Mouse (Mus musculus): ENCODE data around the gene 9130213A22Rik. TPM values are rescaled to one million over a fixed set of nuclear protein-coding genes. Genes with fewer than 3 reads are reported as not detected.
A peak's percentile ranks its signal among the peaks of the same experiment; 100 is the strongest.

Gene 9130213A22Rik
- polyA plus RNA-seq, 1 experiment from 2014 or later, result 0.29 TPM

- under 1% methylated on average over 33 of the region's 33 CpGs for WGBS
- Histone ChIP-seq H3K4me1 (peaks cover 64% of the 10 kb centered on the region), H3K27ac (peak overlapping the region; percentile 80), H3K9me3 (replicated peaks) (no peaks in the 10 kb centered on the region), H3K27me3 (ENCODE audit: low read depth, poor library complexity, severe bottlenecking) (peaks cover 30% of the 10 kb centered on the region), H3K4me3 (peak overlapping the region; percentile 88), H3K36me3 (no peaks in the 10 kb centered on the region)
- DNase-seq (ENCODE audit: low spot score), result peak; percentile 70
These were observed 1.2 kb downstream of the 9130213A22Rik start for GRCm38 (mm10) chr11:69121001-69121740.

- H3K27me3 ChIP-seq (ENCODE audit: low read depth, poor library complexity, severe bottlenecking), result peaks cover 35% of the 10 kb centered on the region
- H3K36me3 ChIP-seq, result no peaks in the 10 kb centered on the region
- no peaks in the 10 kb centered on the region for H3K9me3 ChIP-seq (replicated peaks)
- peak within 1 kb of the TSS; percentile 88 for H3K4me3 ChIP-seq
- peak; percentile 77 for DNase-seq (ENCODE audit: low spot score)
- WGBS, result under 1% methylated on average over 27 of the region's 27 CpGs
- H3K4me1 ChIP-seq, result peaks cover 57% of the 10 kb centered on the region
- H3K27ac ChIP-seq, result peak within 1 kb of the TSS; percentile 80
These were observed 2.0 kb downstream of the 9130213A22Rik start, which contains the start of gene Hes7 for GRCm38 (mm10) chr11:69120221-69121000. TSS of gene Hes7 (plus strand) at chr11:69120404.

- WGBS, result 18% methylated on average over 14 of the region's 14 CpGs
- H3K36me3 ChIP-seq, result no peaks in the 10 kb centered on the region
- DNase-seq (ENCODE audit: low spot score), result no peak
- peak overlapping the region; percentile 71 for H3K27ac ChIP-seq
- H3K4me1 ChIP-seq, result peaks cover 55% of the 10 kb centered on the region
- no peaks in the 10 kb centered on the region for H3K9me3 ChIP-seq (replicated peaks)
- peak overlapping the region; percentile 88 for H3K4me3 ChIP-seq
- peaks cover 41% of the 10 kb centered on the region for H3K27me3 ChIP-seq (ENCODE audit: low read depth, poor library complexity, severe bottlenecking)
These were observed 2.8 kb downstream of the 9130213A22Rik start for GRCm38 (mm10) chr11:69119446-69120155.

- Histone ChIP-seq H3K27me3 (ENCODE audit: low read depth, poor library complexity, severe bottlenecking) (peaks cover 44% of the 10 kb centered on the region), H3K9me3 (replicated peaks) (no peaks in the 10 kb centered on the region), H3K36me3 (no peaks in the 10 kb centered on the region), H3K27ac (peak overlapping the region; percentile 71), H3K4me3 (peak overlapping the region; percentile 88), H3K4me1 (peaks cover 55% of the 10 kb centered on the region)
- 0% methylated on average over 15 of the region's 15 CpGs for WGBS
- peak; percentile 86 for DNase-seq (ENCODE audit: low spot score)
These were observed 3.6 kb downstream of the 9130213A22Rik start for GRCm38 (mm10) chr11:69118765-69119164.

GRCm38 (mm10) chr11:69117737-69118695, 4.4 kb downstream of the 9130213A22Rik start:
- WGBS, result under 1% methylated on average over 45 of the region's 45 CpGs
- peak overlapping the region; percentile 88 for H3K4me3 ChIP-seq
- no peaks in the 10 kb centered on the region for H3K36me3 ChIP-seq
- peaks cover 53% of the 10 kb centered on the region for H3K4me1 ChIP-seq
- peak; percentile 78 for DNase-seq (ENCODE audit: low spot score)
- H3K9me3 ChIP-seq (replicated peaks), result no peaks in the 10 kb centered on the region
- peak overlapping the region; percentile 82 for H3K27ac ChIP-seq
- peaks cover 51% of the 10 kb centered on the region for H3K27me3 ChIP-seq (ENCODE audit: low read depth, poor library complexity, severe bottlenecking)

- DNase-seq (ENCODE audit: low spot score), result no peak
- H3K4me1 ChIP-seq, result peaks cover 48% of the 10 kb centered on the region
- peaks cover 57% of the 10 kb centered on the region for H3K27me3 ChIP-seq (ENCODE audit: low read depth, poor library complexity, severe bottlenecking)
- H3K4me3 ChIP-seq, result peak overlapping the region; percentile 24; the same call in 1 of the 2 replicates
- H3K27ac ChIP-seq, result no peak overlapping the region
- H3K36me3 ChIP-seq, result no peaks in the 10 kb centered on the region
- H3K9me3 ChIP-seq (replicated peaks), result no peaks in the 10 kb centered on the region
- 45% methylated on average over 5 of the region's 5 CpGs for WGBS
These were observed 5.5 kb downstream of the 9130213A22Rik start for GRCm38 (mm10) chr11:69116843-69117242.

- H3K27me3 ChIP-seq (ENCODE audit: low read depth, poor library complexity, severe bottlenecking), result peaks cover 41% of the 10 kb centered on the region
These were observed 7.8 kb downstream of the 9130213A22Rik start for GRCm38 (mm10) chr11:69114621-69115020.

GRCm38 (mm10) chr11:69114018-69114417, 8.4 kb downstream of the 9130213A22Rik start:
- Histone ChIP-seq H3K27ac (no peak overlapping the region), H3K4me1 (peaks cover 38% of the 10 kb centered on the region), H3K9me3 (replicated peaks) (no peaks in the 10 kb centered on the region), H3K4me3 (no peak overlapping the region), H3K27me3 (ENCODE audit: low read depth, poor library complexity, severe bottlenecking) (peaks cover 41% of the 10 kb centered on the region), H3K36me3 (peaks cover 6% of the 10 kb centered on the region)
- no peak for DNase-seq (ENCODE audit: low spot score)
- 78% methylated on average over 3 of the region's 3 CpGs for WGBS

More at GRCm38 (mm10) chr11:69114621-69115020, 7.8 kb downstream of the 9130213A22Rik start:
- no peak for DNase-seq (ENCODE audit: low spot score)
- no peak overlapping the region for H3K27ac ChIP-seq
- no peaks in the 10 kb centered on the region for H3K9me3 ChIP-seq (replicated peaks)
- H3K36me3 ChIP-seq, result 0 out of 2 replicates have a peak, but pooled peaks cover under 1% of the 10 kb centered on the region
- 86% methylated on average over 3 of the region's 3 CpGs for WGBS
- H3K4me3 ChIP-seq, result no peak overlapping the region
- peaks cover 38% of the 10 kb centered on the region for H3K4me1 ChIP-seq

GRCm38 (mm10) chr11:69111865-69112264, 10.5 kb downstream of the 9130213A22Rik start:
- H3K27ac ChIP-seq, result peak overlapping the region; percentile 76

GRCm38 (mm10) chr11:69111051-69111810, 11.2 kb downstream of the 9130213A22Rik start:
- DNase-seq (ENCODE audit: low spot score), result peak; percentile 49

More at GRCm38 (mm10) chr11:69111865-69112264, 10.5 kb downstream of the 9130213A22Rik start:
- peaks cover 36% of the 10 kb centered on the region for H3K27me3 ChIP-seq (ENCODE audit: low read depth, poor library complexity, severe bottlenecking)
- H3K9me3 ChIP-seq (replicated peaks), result no peaks in the 10 kb centered on the region
- peaks cover 26% of the 10 kb centered on the region for H3K4me1 ChIP-seq
- H3K4me3 ChIP-seq, result peak overlapping the region; percentile 62; the same call in 1 of the 2 replicates
- DNase-seq (ENCODE audit: low spot score), result no peak
- H3K36me3 ChIP-seq, result peaks cover 28% of the 10 kb centered on the region
- 61% methylated on average over 4 of the region's 4 CpGs for WGBS

More at GRCm38 (mm10) chr11:69111051-69111810, 11.2 kb downstream of the 9130213A22Rik start:
- no peaks in the 10 kb centered on the region for H3K9me3 ChIP-seq (replicated peaks)
- peaks cover 26% of the 10 kb centered on the region for H3K4me1 ChIP-seq
- H3K27me3 ChIP-seq (ENCODE audit: low read depth, poor library complexity, severe bottlenecking), result peaks cover 29% of the 10 kb centered on the region
- peak overlapping the region; percentile 62 for H3K4me3 ChIP-seq
- peaks cover 34% of the 10 kb centered on the region for H3K36me3 ChIP-seq
- 7% methylated on average over 21 of the region's 21 CpGs for WGBS
- H3K27ac ChIP-seq, result peak overlapping the region; percentile 76
